Mouse (Mus musculus): ENCODE measurements around the gene Galnt14.

GRCm38 (mm10) chr17:73714440-73715221 lies 4.4 kb upstream of the Galnt14 start:
- TF ChIP-seq POLR2A (IDR thresholded peaks at IDR 0.05; ENCODE audit: extremely low read depth, insufficient read depth, low read length) (no peak), CTCF (IDR thresholded peaks at IDR 0.05; ENCODE audit: extremely low read depth, insufficient read depth, low read length) (no peak)

Measured in cortical plate, adult 2 months (tissue).